Mouse (Mus musculus): ENCODE measurements around the gene Golga4.

DNA sequence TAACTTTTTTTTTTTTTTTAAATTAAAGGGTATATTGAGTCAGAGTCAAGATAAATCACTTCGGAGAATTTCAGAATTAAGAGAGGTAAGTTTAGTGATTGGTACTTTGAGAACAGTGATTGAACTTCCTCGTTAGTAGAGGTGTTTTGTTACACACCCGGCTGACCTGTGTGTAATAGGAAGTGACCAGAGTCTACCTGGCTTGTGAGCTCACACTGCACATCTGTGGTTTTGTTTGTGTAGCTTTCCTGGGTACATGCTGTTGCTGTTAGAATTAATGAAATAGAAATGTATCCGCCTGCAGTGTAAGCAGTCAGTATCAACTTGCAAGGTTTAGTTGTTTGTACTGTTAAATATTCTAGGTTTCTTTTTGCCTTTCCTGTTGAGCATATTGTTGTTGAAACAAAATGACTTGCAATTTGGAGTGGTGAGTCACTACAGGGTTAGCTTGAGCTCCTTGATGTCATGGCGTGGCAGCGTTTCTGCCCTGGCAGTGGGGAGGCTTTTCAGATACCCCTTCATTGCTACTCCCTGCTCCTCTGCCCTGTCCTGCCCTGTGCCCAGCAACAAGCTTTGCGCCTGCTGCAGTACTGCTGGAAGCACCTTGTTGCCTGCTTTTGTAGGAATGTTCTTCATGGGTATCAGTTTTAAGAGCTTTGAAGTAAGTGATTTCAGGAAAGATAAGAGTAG is 26.6 kb downstream of the Golga4 start:
- TF ChIP-seq CTCF (IDR thresholded peaks at IDR 0.05; ENCODE audit: borderline replicate concordance, insufficient read depth, low read length) (no peak), POLR2A (IDR thresholded peaks at IDR 0.05; ENCODE audit: low read depth, low read length) (no peak)
